Mouse (Mus musculus) bone marrow, adult 2 months (tissue): ENCODE results near the gene Sept9.

ENCODE experiments used
- CTCF ChIP-seq: fragments of 200-500 bp; IDR thresholded peaks from 2 replicates; pipeline ENCODE4 v1.5.1; 2011; ENCODE audit warnings: low read length, control low read depth; ENCODE audit not compliant: control insufficient read depth, insufficient read depth
- POLR2A ChIP-seq: fragments of 200-500 bp; IDR thresholded peaks from 2 replicates; pipeline ENCODE4 v1.6.1; 2011; ENCODE audit warnings: low read depth, mild to moderate bottlenecking, control low read depth, low read length, borderline replicate concordance; ENCODE audit not compliant: control insufficient read depth

GRCm38 (mm10) chr11:117341218-117341617 lies 141.8 kb downstream of the Sept9 start:
- TF ChIP-seq CTCF (no peak), POLR2A (no peak)
